Mouse (Mus musculus) layer of hippocampus, adult 6 months (tissue): ENCODE results near the gene Antxr2. TPM values are rescaled to one million over a fixed set of nuclear protein-coding genes. Genes with fewer than 3 reads are reported as not detected.

Source experiments
- long read RNA-seq, 2 experiments: library from polyadenylated mRNA; unstranded; transcript quantifications; one replicate each; pipeline ENCODE4 v2.0.0; 2019 to 2020
- polyA plus RNA-seq: library from polyadenylated mRNA; unstranded; fragments of <200 nt; fragmentation: Nextera tagmentation; gene quantifications from 2 replicates; pipeline ENCODE4 v1.2.3, GENCODE M21; 2021

The Antxr2 gene
- polyA plus RNA-seq = 0.64 and 0.75 TPM in 2 replicates
- long read RNA-seq, experiment 1, partial matches to known transcripts = 0 of 1 reads
- long read RNA-seq, experiment 1, other reads (novel, unspliced or antisense) = 1 of 1 reads
- long read RNA-seq, experiment 2, full-length matches to known transcripts = 8 of 16 reads
- long read RNA-seq, experiment 2, partial matches to known transcripts = 1 of 16 reads
- long read RNA-seq, experiment 2, other reads (novel, unspliced or antisense) = 7 of 16 reads

DNA sequence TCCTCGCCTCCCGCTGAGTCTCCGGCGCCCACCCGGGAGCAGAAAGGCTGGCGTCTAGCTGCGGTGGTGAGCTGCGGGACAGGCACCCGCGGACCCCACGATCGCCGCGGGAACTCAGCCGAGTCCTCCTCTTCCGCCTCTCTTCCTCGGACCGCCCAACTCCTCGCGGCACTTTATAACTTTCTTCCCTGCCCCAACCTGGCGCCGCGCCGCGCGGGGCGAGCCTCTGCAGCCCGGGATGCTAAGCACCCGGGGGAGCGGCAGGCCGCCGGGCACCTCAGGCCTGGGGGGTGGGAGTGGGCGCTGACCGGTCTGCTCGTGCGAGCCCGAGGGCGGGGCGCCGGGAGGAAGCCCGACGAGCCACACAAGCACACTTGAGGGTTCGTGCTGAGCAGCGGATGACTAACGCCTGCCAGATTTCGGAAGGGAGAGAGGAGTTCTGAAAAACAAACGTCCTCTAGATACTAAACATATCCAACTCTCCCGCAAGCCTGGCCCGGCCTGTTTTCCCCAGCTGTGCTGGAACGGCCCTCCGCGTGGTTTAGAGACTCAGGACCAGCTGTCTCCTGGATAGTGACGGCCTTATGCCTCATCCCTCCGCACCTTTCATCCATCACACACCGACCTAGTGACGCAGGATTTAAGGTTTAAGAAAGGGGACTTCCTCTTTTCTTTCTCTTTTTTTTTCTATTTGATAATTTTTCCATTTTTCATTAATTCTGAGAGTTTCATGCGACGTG lies at the start of gene Antxr2:
Gene Antxr2 (minus strand): TSS at position 142 of the 740 bp plus-strand sequence.

Other genes starting within 250 kb of the Antxr2 start
- 4.3 and 5.4 TPM in 2 replicates for gene Prdm8, start 136.2 kb upstream of the Antxr2 start, polyA plus RNA-seq
- 3.4 and 3.8 TPM in 2 replicates for gene Fgf5, start 223.1 kb upstream of the Antxr2 start, polyA plus RNA-seq